Mouse (Mus musculus): ENCODE results near the gene Dbnl. TPM values are rescaled to one million over a fixed set of nuclear protein-coding genes. Genes with fewer than 3 reads are reported as not detected.

The Dbnl gene
- polyA plus RNA-seq, 1 experiment: 71.0 TPM

- Histone ChIP-seq H3K4me3 (no peak overlapping the region), H3K79me2 (ENCODE audit: control insufficient read depth, insufficient read depth) (no peaks in the 10 kb centered on the region), H3K36me3 (ENCODE audit: control insufficient read depth, insufficient read depth) (no peaks in the 10 kb centered on the region), H3K27me3 (ENCODE audit: control insufficient read depth, insufficient read depth, insufficient read length) (no peaks in the 10 kb centered on the region), H3K4me2 (ENCODE audit: low read depth) (no peak overlapping the region), H3ac (ENCODE audit: control insufficient read depth, insufficient read length) (no peak overlapping the region)
- TF ChIP-seq MYOD1 (IDR thresholded peaks at IDR 0.05; ENCODE audit: control insufficient read depth in 1 of 3, insufficient read length in 2 of 3, low read depth in 2 of 3) (no peak), TCF12 (IDR thresholded peaks at IDR 0.05; ENCODE audit: insufficient read depth, poor library complexity, severe bottlenecking) (no peak), SRF (IDR thresholded peaks at IDR 0.05; ENCODE audit: control insufficient read depth, insufficient read length, low read depth) (no peak), USF1 (IDR thresholded peaks at IDR 0.05; ENCODE audit: low read depth) (no peak), POLR2AphosphoS2 (IDR thresholded peaks at IDR 0.05; ENCODE audit: insufficient read length, low read depth) (no peak), REST (IDR thresholded peaks at IDR 0.05; ENCODE audit: insufficient read depth, insufficient read length) (no peak), POLR2A (IDR thresholded peaks at IDR 0.05; ENCODE audit: insufficient read length, low read depth) (no peak), MAX (IDR thresholded peaks at IDR 0.05; ENCODE audit: low read depth) (no peak), E2F4 (IDR thresholded peaks at IDR 0.05; ENCODE audit: insufficient read depth) (no peak), CEBPB (IDR thresholded peaks at IDR 0.05; ENCODE audit: insufficient read depth, poor library complexity, severe bottlenecking) (no peak), MYOG (IDR thresholded peaks at IDR 0.05; ENCODE audit: control insufficient read depth in 1 of 3, insufficient read depth in 1 of 3, insufficient read length in 2 of 3, low read depth in 2 of 3) (no peak), TCF3 (IDR thresholded peaks at IDR 0.05; ENCODE audit: insufficient read length, low read depth) (no peak)
Measured at GRCm38 (mm10) chr11:5813381-5813780, 25.1 kb downstream of the Dbnl start.

GRCm38 (mm10) chr11:5819223-5819622, 30.9 kb downstream of the Dbnl start:
- no peak for TF ChIP-seq TCF3 (IDR thresholded peaks at IDR 0.05; ENCODE audit: insufficient read length, low read depth)
- no peak for TF ChIP-seq USF1 (IDR thresholded peaks at IDR 0.05; ENCODE audit: low read depth)
- TF ChIP-seq SRF (IDR thresholded peaks at IDR 0.05; ENCODE audit: control insufficient read depth, insufficient read length, low read depth): no peak
- TF ChIP-seq E2F4 (IDR thresholded peaks at IDR 0.05; ENCODE audit: insufficient read depth): no peak
- TF ChIP-seq MAX (IDR thresholded peaks at IDR 0.05; ENCODE audit: low read depth): no peak
- TF ChIP-seq TCF12 (IDR thresholded peaks at IDR 0.05; ENCODE audit: insufficient read depth, poor library complexity, severe bottlenecking): no peak
- no peak for TF ChIP-seq CEBPB (IDR thresholded peaks at IDR 0.05; ENCODE audit: insufficient read depth, poor library complexity, severe bottlenecking)
- no peak for TF ChIP-seq MYOG (IDR thresholded peaks at IDR 0.05; ENCODE audit: control insufficient read depth in 1 of 3, insufficient read depth in 1 of 3, insufficient read length in 2 of 3, low read depth in 2 of 3)
- no peak for TF ChIP-seq MYOD1 (IDR thresholded peaks at IDR 0.05; ENCODE audit: control insufficient read depth in 1 of 3, insufficient read length in 2 of 3, low read depth in 2 of 3)
- no peak for TF ChIP-seq REST (IDR thresholded peaks at IDR 0.05; ENCODE audit: insufficient read depth, insufficient read length)
- no peak for TF ChIP-seq POLR2A (IDR thresholded peaks at IDR 0.05; ENCODE audit: insufficient read length, low read depth)
- no peak for TF ChIP-seq POLR2AphosphoS2 (IDR thresholded peaks at IDR 0.05; ENCODE audit: insufficient read length, low read depth)
- H3K4me3 ChIP-seq: no peak overlapping the region
- no peaks in the 10 kb centered on the region for H3K36me3 ChIP-seq (ENCODE audit: control insufficient read depth, insufficient read depth)
- H3K27me3 ChIP-seq (ENCODE audit: control insufficient read depth, insufficient read depth, insufficient read length): no peaks in the 10 kb centered on the region
- H3K79me2 ChIP-seq (ENCODE audit: control insufficient read depth, insufficient read depth): no peaks in the 10 kb centered on the region
- H3K4me2 ChIP-seq (ENCODE audit: low read depth): no peak overlapping the region
- H3ac ChIP-seq (ENCODE audit: control insufficient read depth, insufficient read length): no peak overlapping the region

- Histone ChIP-seq H3K27me3 (ENCODE audit: control insufficient read depth, insufficient read depth, insufficient read length) (no peaks in the 10 kb centered on the region), H3K4me3 (no peak overlapping the region), H3ac (ENCODE audit: control insufficient read depth, insufficient read length) (no peak overlapping the region), H3K4me2 (ENCODE audit: low read depth) (peak overlapping the region; percentile 0), H3K36me3 (ENCODE audit: control insufficient read depth, insufficient read depth) (no peaks in the 10 kb centered on the region), H3K79me2 (ENCODE audit: control insufficient read depth, insufficient read depth) (no peaks in the 10 kb centered on the region)
- TF ChIP-seq MYOD1 (IDR thresholded peaks at IDR 0.05; ENCODE audit: control insufficient read depth in 1 of 3, insufficient read length in 2 of 3, low read depth in 2 of 3) (no peak), REST (IDR thresholded peaks at IDR 0.05; ENCODE audit: insufficient read depth, insufficient read length) (no peak), POLR2AphosphoS2 (IDR thresholded peaks at IDR 0.05; ENCODE audit: insufficient read length, low read depth) (no peak), SRF (IDR thresholded peaks at IDR 0.05; ENCODE audit: control insufficient read depth, insufficient read length, low read depth) (no peak), MAX (IDR thresholded peaks at IDR 0.05; ENCODE audit: low read depth) (no peak), MYOG (IDR thresholded peaks at IDR 0.05; ENCODE audit: control insufficient read depth in 1 of 3, insufficient read depth in 1 of 3, insufficient read length in 2 of 3, low read depth in 2 of 3) (no peak), POLR2A (IDR thresholded peaks at IDR 0.05; ENCODE audit: insufficient read length, low read depth) (no peak), TCF3 (IDR thresholded peaks at IDR 0.05; ENCODE audit: insufficient read length, low read depth) (no peak), CEBPB (IDR thresholded peaks at IDR 0.05; ENCODE audit: insufficient read depth, poor library complexity, severe bottlenecking) (no peak), TCF12 (IDR thresholded peaks at IDR 0.05; ENCODE audit: insufficient read depth, poor library complexity, severe bottlenecking) (no peak), E2F4 (IDR thresholded peaks at IDR 0.05; ENCODE audit: insufficient read depth) (no peak), USF1 (IDR thresholded peaks at IDR 0.05; ENCODE audit: low read depth) (no peak)
Measured at GRCm38 (mm10) chr11:5825432-5825831, 37.1 kb downstream of the Dbnl start.

- no peaks in the 10 kb centered on the region for H3K36me3 ChIP-seq (ENCODE audit: control insufficient read depth, insufficient read depth)
- no peak overlapping the region for H3ac ChIP-seq (ENCODE audit: control insufficient read depth, insufficient read length)
- H3K79me2 ChIP-seq (ENCODE audit: control insufficient read depth, insufficient read depth): no peaks in the 10 kb centered on the region
- TF ChIP-seq MAX (IDR thresholded peaks at IDR 0.05; ENCODE audit: low read depth) (no peak), CEBPB (IDR thresholded peaks at IDR 0.05; ENCODE audit: insufficient read depth, poor library complexity, severe bottlenecking) (no peak), TCF3 (IDR thresholded peaks at IDR 0.05; ENCODE audit: insufficient read length, low read depth) (no peak), POLR2A (IDR thresholded peaks at IDR 0.05; ENCODE audit: insufficient read length, low read depth) (no peak), TCF12 (IDR thresholded peaks at IDR 0.05; ENCODE audit: insufficient read depth, poor library complexity, severe bottlenecking) (no peak), USF1 (IDR thresholded peaks at IDR 0.05; ENCODE audit: low read depth) (no peak), REST (IDR thresholded peaks at IDR 0.05; ENCODE audit: insufficient read depth, insufficient read length) (no peak), POLR2AphosphoS2 (IDR thresholded peaks at IDR 0.05; ENCODE audit: insufficient read length, low read depth) (no peak), MYOD1 (IDR thresholded peaks at IDR 0.05; ENCODE audit: control insufficient read depth in 1 of 3, insufficient read length in 2 of 3, low read depth in 2 of 3) (no peak), E2F4 (IDR thresholded peaks at IDR 0.05; ENCODE audit: insufficient read depth) (no peak), MYOG (IDR thresholded peaks at IDR 0.05; ENCODE audit: control insufficient read depth in 1 of 3, insufficient read depth in 1 of 3, insufficient read length in 2 of 3, low read depth in 2 of 3) (no peak), SRF (IDR thresholded peaks at IDR 0.05; ENCODE audit: control insufficient read depth, insufficient read length, low read depth) (no peak)
- no peak overlapping the region for H3K4me3 ChIP-seq
- H3K27me3 ChIP-seq (ENCODE audit: control insufficient read depth, insufficient read depth, insufficient read length): no peaks in the 10 kb centered on the region
- H3K4me2 ChIP-seq (ENCODE audit: low read depth): no peak overlapping the region
Measured at GRCm38 (mm10) chr11:5827931-5828330, 39.6 kb downstream of the Dbnl start.

Data from myocyte (in vitro differentiated cells).